Mouse (Mus musculus): Measurements from ENCODE around the gene Ttc39d.

DNA sequence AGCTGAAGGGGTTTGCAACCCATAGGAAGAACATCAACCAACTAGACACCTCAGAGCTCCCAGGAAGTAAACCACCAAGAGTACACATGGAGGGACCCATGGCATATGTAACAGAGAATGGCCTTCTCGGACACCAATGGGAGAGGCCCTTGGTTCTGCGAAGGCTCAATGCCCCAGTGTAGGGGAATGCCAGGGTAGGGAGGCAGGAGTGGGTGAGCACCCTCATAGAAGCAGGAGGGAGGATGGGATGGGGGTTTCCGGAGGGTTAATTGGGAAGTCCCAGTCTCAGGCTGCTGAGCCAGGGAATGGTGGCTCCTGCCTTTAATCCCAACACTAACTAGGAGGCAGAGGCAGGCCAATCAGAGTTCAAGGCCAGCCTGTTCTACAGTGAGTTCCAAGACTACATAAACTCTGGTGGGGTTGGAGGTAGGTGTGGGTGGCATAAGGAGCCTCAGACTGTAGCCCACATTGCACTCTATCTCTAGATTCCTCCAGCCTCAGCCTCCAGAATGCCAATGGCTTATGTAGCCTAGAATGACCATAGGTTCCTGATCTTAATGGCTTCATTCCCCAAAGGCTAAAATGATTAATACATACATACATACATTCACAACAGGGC lies 8.0 kb upstream of the Ttc39d start:
- TF ChIP-seq CTCF (IDR thresholded peaks at IDR 0.05; ENCODE audit: borderline replicate concordance, insufficient read depth, low read depth, low read length) (no peak), POLR2A (IDR thresholded peaks at IDR 0.05; ENCODE audit: borderline replicate concordance, insufficient read depth, low read length) (no peak)

Data from cerebellum, adult 2 months (tissue).